Mouse (Mus musculus): ENCODE measurements around the gene Abcb9. TPM values are rescaled to one million over a fixed set of nuclear protein-coding genes. Genes with fewer than 3 reads are reported as not detected.
A peak's percentile ranks its signal among the peaks of the same experiment; 100 is the strongest.

Abcb9 gene
- total and polyA plus RNA-seq, 2 experiments from 2014 or later = 29.6 to 42.1 TPM

- Histone ChIP-seq H3K36me3 (ENCODE audit: insufficient read depth, low read length) (no peaks in the 10 kb centered on the region), H3K9me3 (ENCODE audit: low read length) (no peaks in the 10 kb centered on the region), H3K4me1 (ENCODE audit: insufficient read depth, low read length) (peaks cover 4% of the 10 kb centered on the region), H3K27me3 (ENCODE audit: insufficient read depth, low read length) (no peaks in the 10 kb centered on the region), H3K9ac (replicated peaks; ENCODE audit: low read length, poor library complexity, severe bottlenecking) (no peak overlapping the region), H3K4me2 (ENCODE audit: low read depth, low read length, poor library complexity, severe bottlenecking) (no peak overlapping the region), H3K27ac (ENCODE audit: low read depth, low read length) (peak overlapping the region; percentile 18; the same call in 1 of the 2 replicates), H3K4me3 (ENCODE audit: low read depth, low read length) (no peak overlapping the region)
- DNase-seq (ENCODE audit: low spot score) (no peak), ATAC-seq (ENCODE audit: low FRiP score) (no peak)
- 82% methylated on average over 9 of the region's 9 CpGs for WGBS
- no peak for TF ChIP-seq CTCF (IDR thresholded peaks at IDR 0.05)
Observed at GRCm38 (mm10) chr5:124018651-124019050, 76.9 kb downstream of the Abcb9 start.

GRCm38 (mm10) chr5:124017941-124018340 is 77.7 kb downstream of the Abcb9 start:
- ATAC-seq (ENCODE audit: low FRiP score) = no peak
- Histone ChIP-seq H3K9ac (replicated peaks; ENCODE audit: low read length, poor library complexity, severe bottlenecking) (no peak overlapping the region), H3K4me1 (ENCODE audit: insufficient read depth, low read length) (peaks cover 3% of the 10 kb centered on the region; the same call in 1 of the 2 replicates), H3K4me2 (ENCODE audit: low read depth, low read length, poor library complexity, severe bottlenecking) (no peak overlapping the region), H3K9me3 (ENCODE audit: low read length) (no peaks in the 10 kb centered on the region), H3K4me3 (ENCODE audit: low read depth, low read length) (no peak overlapping the region), H3K27me3 (ENCODE audit: insufficient read depth, low read length) (no peaks in the 10 kb centered on the region), H3K27ac (ENCODE audit: low read depth, low read length) (no peak overlapping the region), H3K36me3 (ENCODE audit: insufficient read depth, low read length) (no peaks in the 10 kb centered on the region)
- TF ChIP-seq CTCF (IDR thresholded peaks at IDR 0.05) = no peak
- DNase-seq (ENCODE audit: low spot score) = no peak
- WGBS = 66% methylated on average over 9 of the region's 9 CpGs

GRCm38 (mm10) chr5:124016291-124016821 is 79.2 kb downstream of the Abcb9 start:
- Histone ChIP-seq H3K4me1 (ENCODE audit: insufficient read depth, low read length) (peaks cover 6% of the 10 kb centered on the region), H3K27ac (ENCODE audit: low read depth, low read length) (no peak overlapping the region), H3K9me3 (ENCODE audit: low read length) (no peaks in the 10 kb centered on the region), H3K36me3 (ENCODE audit: insufficient read depth, low read length) (no peaks in the 10 kb centered on the region), H3K27me3 (ENCODE audit: insufficient read depth, low read length) (no peaks in the 10 kb centered on the region), H3K9ac (replicated peaks; ENCODE audit: low read length, poor library complexity, severe bottlenecking) (no peak overlapping the region), H3K4me2 (ENCODE audit: low read depth, low read length, poor library complexity, severe bottlenecking) (no peak overlapping the region), H3K4me3 (ENCODE audit: low read depth, low read length) (no peak overlapping the region)
- ATAC-seq (ENCODE audit: low FRiP score) (no peak), DNase-seq (ENCODE audit: low spot score) (no peak)
- WGBS = 80% methylated on average over 7 of the region's 7 CpGs
- no peak for TF ChIP-seq CTCF (IDR thresholded peaks at IDR 0.05)

GRCm38 (mm10) chr5:124015727-124016126 is 79.9 kb downstream of the Abcb9 start:
- whole genome bisulfite sequencing = 75% methylated on average over 2 of the region's 2 CpGs

GRCm38 (mm10) chr5:124014791-124015251 is 80.8 kb downstream of the Abcb9 start:
- no peaks in the 10 kb centered on the region for H3K27me3 ChIP-seq (ENCODE audit: insufficient read depth, low read length)
- peaks cover 17% of the 10 kb centered on the region for H3K4me1 ChIP-seq (ENCODE audit: insufficient read depth, low read length)
- H3K36me3 ChIP-seq (ENCODE audit: insufficient read depth, low read length) = peaks cover under 1% of the 10 kb centered on the region; the same call in 1 of the 2 replicates
- ATAC-seq (ENCODE audit: low FRiP score) (no peak), DNase-seq (ENCODE audit: low spot score) (peak; percentile 76)
- H3K4me3 ChIP-seq (ENCODE audit: low read depth, low read length) = no peak overlapping the region
- no peak for TF ChIP-seq CTCF (IDR thresholded peaks at IDR 0.05)
- H3K9me3 ChIP-seq (ENCODE audit: low read length) = no peaks in the 10 kb centered on the region
- H3K27ac ChIP-seq (ENCODE audit: low read depth, low read length) = peak overlapping the region; percentile 65
- H3K9ac ChIP-seq (replicated peaks; ENCODE audit: low read length, poor library complexity, severe bottlenecking) = no peak overlapping the region
- 11% methylated on average over 11 of the region's 11 CpGs for WGBS
- no peak overlapping the region; the same call in 1 of the 2 replicates for H3K4me2 ChIP-seq (ENCODE audit: low read depth, low read length, poor library complexity, severe bottlenecking)

More at GRCm38 (mm10) chr5:124015727-124016126, 79.9 kb downstream of the Abcb9 start:
- Histone ChIP-seq H3K27ac (ENCODE audit: low read depth, low read length) (no peak overlapping the region), H3K9me3 (ENCODE audit: low read length) (no peaks in the 10 kb centered on the region), H3K4me2 (ENCODE audit: low read depth, low read length, poor library complexity, severe bottlenecking) (no peak overlapping the region), H3K4me3 (ENCODE audit: low read depth, low read length) (no peak overlapping the region), H3K27me3 (ENCODE audit: insufficient read depth, low read length) (no peaks in the 10 kb centered on the region), H3K4me1 (ENCODE audit: insufficient read depth, low read length) (peaks cover 9% of the 10 kb centered on the region), H3K9ac (replicated peaks; ENCODE audit: low read length, poor library complexity, severe bottlenecking) (no peak overlapping the region), H3K36me3 (ENCODE audit: insufficient read depth, low read length) (no peaks in the 10 kb centered on the region)
- ATAC-seq (ENCODE audit: low FRiP score) (no peak), DNase-seq (ENCODE audit: low spot score) (no peak)
- TF ChIP-seq CTCF (IDR thresholded peaks at IDR 0.05) = no peak

- H3K9ac ChIP-seq (replicated peaks; ENCODE audit: low read length, poor library complexity, severe bottlenecking) = no peak overlapping the region
Observed at GRCm38 (mm10) chr5:124014180-124014579, 81.4 kb downstream of the Abcb9 start.

More at GRCm38 (mm10) chr5:124014180-124014579, 81.4 kb downstream of the Abcb9 start:
- DNase-seq (ENCODE audit: low spot score) (no peak), ATAC-seq (ENCODE audit: low FRiP score) (no peak)
- Histone ChIP-seq H3K27me3 (ENCODE audit: insufficient read depth, low read length) (no peaks in the 10 kb centered on the region), H3K9me3 (ENCODE audit: low read length) (no peaks in the 10 kb centered on the region), H3K27ac (ENCODE audit: low read depth, low read length) (peak overlapping the region; percentile 65), H3K4me1 (ENCODE audit: insufficient read depth, low read length) (peaks cover 17% of the 10 kb centered on the region), H3K36me3 (ENCODE audit: insufficient read depth, low read length) (peaks cover 4% of the 10 kb centered on the region; the same call in 1 of the 2 replicates), H3K4me3 (ENCODE audit: low read depth, low read length) (no peak overlapping the region), H3K4me2 (ENCODE audit: low read depth, low read length, poor library complexity, severe bottlenecking) (no peak overlapping the region)
- 50% methylated on average over 3 of the region's 3 CpGs for WGBS
- no peak for TF ChIP-seq CTCF (IDR thresholded peaks at IDR 0.05)

Data from midbrain, postnatal 0 days (tissue).